Mouse (Mus musculus) erythroblast, embryonic 14.5 days (primary cell): ENCODE data around the gene Hras.

Source experiments
- GATA1 ChIP-seq: IDR thresholded peaks from 2 replicates; pipeline ENCODE4 v1.6.1; 2012; ENCODE audit warnings: low read length, inconsistent platforms, mixed read lengths
- TAL1 ChIP-seq: IDR thresholded peaks from 3 replicates; pipeline ENCODE4 v1.6.1; 2012; ENCODE audit warnings: low read length, inconsistent platforms, mixed read lengths

DNA sequence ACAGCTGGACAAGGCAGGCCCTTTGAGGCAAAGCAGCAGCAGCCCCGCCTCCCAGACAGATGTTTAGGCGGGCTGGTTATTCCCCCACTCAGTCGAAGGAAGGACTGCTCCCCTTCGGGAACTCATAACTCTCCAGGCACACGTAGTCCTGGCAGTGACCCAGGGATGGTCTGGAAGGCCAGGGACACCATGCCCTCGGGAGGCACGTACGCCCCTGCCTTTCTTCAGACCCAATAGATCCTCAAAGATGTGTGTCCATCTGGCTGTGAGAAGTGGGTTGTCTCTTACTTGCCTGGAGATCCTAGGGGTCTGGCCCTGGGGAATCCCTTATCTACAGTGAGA lies 28.3 kb upstream of the Hras start:
- TF ChIP-seq GATA1 (no peak), TAL1 (no peak)
